Mouse (Mus musculus): Measurements from ENCODE around the gene Hip1.

DNA sequence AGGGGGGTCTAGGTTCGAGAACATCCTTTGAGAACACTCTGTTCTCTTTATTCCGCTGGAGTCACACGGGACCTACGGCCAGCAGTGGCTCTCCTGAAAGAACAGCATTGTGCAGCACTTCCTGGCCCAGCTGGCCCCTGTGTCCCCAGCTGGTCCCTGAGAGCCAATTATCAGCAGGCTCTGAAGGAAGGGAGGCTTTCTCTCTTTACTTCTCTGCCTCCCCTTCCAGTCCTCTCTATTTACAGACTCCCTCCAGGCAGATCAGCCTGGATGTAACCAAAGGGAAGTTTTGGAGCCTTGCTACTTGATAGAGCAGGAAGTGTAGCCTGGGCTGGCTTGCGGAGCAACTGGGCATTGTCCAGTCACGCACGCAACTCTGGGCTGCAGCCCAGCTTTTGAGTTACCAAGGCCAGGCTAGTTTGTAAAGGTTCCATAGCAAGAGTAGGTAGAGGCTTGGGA, 79.1 kb downstream of the Hip1 start:
- TF ChIP-seq CTCF (IDR thresholded peaks at IDR 0.05; ENCODE audit: low read depth, low read length) = no peak
- no peak for TF ChIP-seq POLR2A (IDR thresholded peaks at IDR 0.05; ENCODE audit: borderline replicate concordance, low read depth, low read length)
